Mouse (Mus musculus): ENCODE measurements around the gene Ncf2. TPM values are rescaled to one million over a fixed set of nuclear protein-coding genes. Genes with fewer than 3 reads are reported as not detected.
A peak's percentile ranks its signal among the peaks of the same experiment; 100 is the strongest.

The Ncf2 gene
- polyA plus RNA-seq, 1 experiment from 2014 or later, result 5.4 TPM

GRCm38 (mm10) chr1:152810533-152811439 lies 10.8 kb downstream of the Ncf2 start:
- H3K36me3 ChIP-seq (ENCODE audit: insufficient read depth), result no peaks in the 10 kb centered on the region
- no peaks in the 10 kb centered on the region for H3K9me3 ChIP-seq (ENCODE audit: low read depth, low read length)
- no peaks in the 10 kb centered on the region for H3K4me1 ChIP-seq (ENCODE audit: insufficient read depth)
- no peak overlapping the region for H3K4me2 ChIP-seq
- ATAC-seq (ENCODE audit: insufficient read depth) (no peak), DNase-seq (no peak)
- no peak for TF ChIP-seq CTCF (IDR thresholded peaks at IDR 0.05; ENCODE audit: low read depth)
- no peak overlapping the region for H3K27ac ChIP-seq (ENCODE audit: low read depth)
- 71% methylated on average over 13 of the region's 13 CpGs for WGBS
- H3K27me3 ChIP-seq (ENCODE audit: insufficient read depth, low read length), result no peaks in the 10 kb centered on the region
- no peak overlapping the region for H3K4me3 ChIP-seq (ENCODE audit: low read depth, low read length)
- no peak overlapping the region for H3K9ac ChIP-seq

DNA sequence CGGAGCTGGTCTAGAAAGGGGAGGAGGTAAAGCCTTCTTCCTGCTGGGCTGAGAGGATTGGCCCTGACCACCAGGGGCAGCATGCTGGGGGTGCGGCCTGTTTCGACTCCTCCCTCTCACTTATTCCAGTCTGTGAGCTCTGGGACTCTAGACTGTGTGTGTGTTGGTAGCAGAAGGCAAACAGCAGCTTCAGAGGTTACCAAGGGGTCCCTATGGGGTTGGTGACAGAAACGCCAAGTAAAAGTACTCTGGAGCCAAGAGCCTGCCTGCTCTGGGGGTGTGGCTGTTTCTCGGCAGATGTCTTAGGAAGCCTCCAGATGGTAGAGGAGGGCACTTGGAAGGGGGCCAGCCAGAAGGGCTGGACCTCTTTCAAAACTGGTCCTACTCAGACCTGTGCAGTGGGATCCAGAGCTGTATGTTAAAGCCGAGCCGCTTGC lies 15.3 kb downstream of the Ncf2 start:
- H3K4me2 ChIP-seq, result peak overlapping the region; percentile 31
- 29% methylated on average over 7 of the region's 7 CpGs for WGBS

GRCm38 (mm10) chr1:152817027-152817769 lies 17.2 kb downstream of the Ncf2 start:
- TF ChIP-seq CTCF (IDR thresholded peaks at IDR 0.05; ENCODE audit: low read depth), result no peak
- no peak for DNase-seq
- Histone ChIP-seq H3K9me3 (ENCODE audit: low read depth, low read length) (no peaks in the 10 kb centered on the region), H3K27ac (ENCODE audit: low read depth) (no peak overlapping the region), H3K9ac (no peak overlapping the region), H3K4me1 (ENCODE audit: insufficient read depth) (no peaks in the 10 kb centered on the region), H3K36me3 (ENCODE audit: insufficient read depth) (no peaks in the 10 kb centered on the region), H3K4me2 (no peak overlapping the region), H3K27me3 (ENCODE audit: insufficient read depth, low read length) (no peaks in the 10 kb centered on the region), H3K4me3 (ENCODE audit: low read depth, low read length) (no peak overlapping the region)
- whole genome bisulfite sequencing, result 27% methylated on average over 12 of the region's 12 CpGs
- ATAC-seq (ENCODE audit: insufficient read depth), result no peak

More for the DNA sequence above, 15.3 kb downstream of the Ncf2 start:
- DNase-seq (peak; percentile 78), ATAC-seq (ENCODE audit: insufficient read depth) (peak; percentile 88)
- no peak overlapping the region for H3K9ac ChIP-seq
- no peak overlapping the region for H3K27ac ChIP-seq (ENCODE audit: low read depth)
- no peaks in the 10 kb centered on the region for H3K9me3 ChIP-seq (ENCODE audit: low read depth, low read length)
- no peaks in the 10 kb centered on the region for H3K27me3 ChIP-seq (ENCODE audit: insufficient read depth, low read length)
- no peak overlapping the region for H3K4me3 ChIP-seq (ENCODE audit: low read depth, low read length)
- no peaks in the 10 kb centered on the region for H3K4me1 ChIP-seq (ENCODE audit: insufficient read depth)
- TF ChIP-seq CTCF (IDR thresholded peaks at IDR 0.05; ENCODE audit: low read depth), result peak; percentile 68
- no peaks in the 10 kb centered on the region for H3K36me3 ChIP-seq (ENCODE audit: insufficient read depth)

DNA sequence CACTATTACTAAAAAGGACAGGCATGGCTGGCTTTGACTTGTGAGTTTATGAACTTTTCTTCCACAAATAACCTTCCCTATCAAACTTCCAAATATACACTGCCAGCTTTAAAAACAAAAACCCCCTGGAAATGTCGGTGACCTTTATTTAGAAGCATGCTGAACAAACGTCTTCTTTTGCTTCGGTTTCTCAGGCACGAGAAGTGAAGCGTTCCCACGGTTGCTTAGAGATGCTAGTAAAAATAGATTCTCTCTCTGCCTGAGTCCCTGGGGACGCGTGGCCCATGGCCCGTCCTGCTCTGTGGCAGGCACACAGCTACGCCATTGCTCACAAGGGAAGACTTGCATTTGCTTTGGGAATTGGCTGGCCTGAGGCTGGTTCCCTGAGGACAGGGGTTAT lies 17.8 kb downstream of the Ncf2 start:
- TF ChIP-seq CTCF (IDR thresholded peaks at IDR 0.05; ENCODE audit: low read depth), result no peak
- DNase-seq, result peak; percentile 32
- ATAC-seq (ENCODE audit: insufficient read depth), result no peak
- Histone ChIP-seq H3K4me2 (no peak overlapping the region), H3K4me1 (ENCODE audit: insufficient read depth) (no peaks in the 10 kb centered on the region), H3K27ac (ENCODE audit: low read depth) (no peak overlapping the region), H3K27me3 (ENCODE audit: insufficient read depth, low read length) (no peaks in the 10 kb centered on the region), H3K4me3 (ENCODE audit: low read depth, low read length) (no peak overlapping the region), H3K9ac (no peak overlapping the region), H3K36me3 (ENCODE audit: insufficient read depth) (no peaks in the 10 kb centered on the region), H3K9me3 (ENCODE audit: low read depth, low read length) (no peaks in the 10 kb centered on the region)
- 51% methylated on average over 10 of the region's 10 CpGs for WGBS

DNA sequence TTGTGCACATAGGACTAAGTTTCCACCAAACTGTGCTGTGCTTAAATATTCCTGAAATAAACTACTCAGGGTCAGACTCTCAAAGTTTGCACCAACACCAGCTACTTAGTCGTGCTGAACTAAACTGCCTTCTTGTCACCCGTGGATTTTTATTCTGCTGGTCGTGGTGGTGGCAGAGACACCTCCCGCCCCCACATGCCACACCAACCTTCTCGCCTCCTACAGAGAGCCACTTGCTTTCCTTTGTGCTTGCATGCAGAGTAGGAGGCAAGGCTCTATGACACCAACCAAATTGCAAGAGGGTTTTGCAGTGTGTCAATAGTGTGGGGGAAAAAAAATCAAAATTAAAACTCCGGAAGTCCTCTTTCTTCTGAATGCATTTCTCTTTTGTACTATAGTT lies 19.6 kb downstream of the Ncf2 start:
- Histone ChIP-seq H3K27me3 (ENCODE audit: insufficient read depth, low read length) (no peaks in the 10 kb centered on the region), H3K4me2 (no peak overlapping the region), H3K9me3 (ENCODE audit: low read depth, low read length) (no peaks in the 10 kb centered on the region), H3K4me3 (ENCODE audit: low read depth, low read length) (no peak overlapping the region), H3K36me3 (ENCODE audit: insufficient read depth) (no peaks in the 10 kb centered on the region), H3K9ac (no peak overlapping the region), H3K4me1 (ENCODE audit: insufficient read depth) (no peaks in the 10 kb centered on the region), H3K27ac (ENCODE audit: low read depth) (no peak overlapping the region)
- WGBS, result 70% methylated on average over 6 of the region's 6 CpGs
- ATAC-seq (ENCODE audit: insufficient read depth), result no peak
- no peak for DNase-seq
- TF ChIP-seq CTCF (IDR thresholded peaks at IDR 0.05; ENCODE audit: low read depth), result no peak

- ATAC-seq (ENCODE audit: insufficient read depth) (no peak), DNase-seq (no peak)
- Histone ChIP-seq H3K27me3 (ENCODE audit: insufficient read depth, low read length) (no peaks in the 10 kb centered on the region), H3K9me3 (ENCODE audit: low read depth, low read length) (no peaks in the 10 kb centered on the region), H3K4me1 (ENCODE audit: insufficient read depth) (no peaks in the 10 kb centered on the region), H3K27ac (ENCODE audit: low read depth) (no peak overlapping the region), H3K4me2 (no peak overlapping the region), H3K4me3 (ENCODE audit: low read depth, low read length) (no peak overlapping the region), H3K36me3 (ENCODE audit: insufficient read depth) (no peaks in the 10 kb centered on the region), H3K9ac (no peak overlapping the region)
- WGBS, result 74% methylated on average over 7 of the region's 7 CpGs
- no peak for TF ChIP-seq CTCF (IDR thresholded peaks at IDR 0.05; ENCODE audit: low read depth)
These were observed 21.1 kb downstream of the Ncf2 start for GRCm38 (mm10) chr1:152820911-152821695.

All from lung, embryonic 14.5 days (tissue).